Mouse (Mus musculus) bone marrow macrophage, adult 2 months (primary cell): ENCODE measurements at regions not wholly inside any gene's neighbourhood (a gene's known extent, or its start where the extent isn't known, plus 50 kb on each side); places are given as distances from the start of the nearest gene placed in this dataset.
"Not testable (repeated sequence)": the region's sequence is repeated elsewhere in the genome, so short reads cannot be mapped to it uniquely, and the experiment has no call there.

Source experiments
- H3K27ac ChIP-seq: 2 replicates; pipeline ENCODE4 v1.5.1; 2012; ENCODE audit warnings: low read depth, low read length; ENCODE audit not compliant: insufficient read depth
- H3K4me1 ChIP-seq: 2 replicates; pipeline ENCODE4 v1.6.1; 2012; ENCODE audit warnings: low read length; ENCODE audit not compliant: control insufficient read depth, insufficient read depth
- H3K4me3 ChIP-seq: 2 replicates; pipeline ENCODE4 v1.5.1; 2012; ENCODE audit warnings: mild to moderate bottlenecking, low read length, moderate library complexity; ENCODE audit not compliant: insufficient read depth

DNA sequence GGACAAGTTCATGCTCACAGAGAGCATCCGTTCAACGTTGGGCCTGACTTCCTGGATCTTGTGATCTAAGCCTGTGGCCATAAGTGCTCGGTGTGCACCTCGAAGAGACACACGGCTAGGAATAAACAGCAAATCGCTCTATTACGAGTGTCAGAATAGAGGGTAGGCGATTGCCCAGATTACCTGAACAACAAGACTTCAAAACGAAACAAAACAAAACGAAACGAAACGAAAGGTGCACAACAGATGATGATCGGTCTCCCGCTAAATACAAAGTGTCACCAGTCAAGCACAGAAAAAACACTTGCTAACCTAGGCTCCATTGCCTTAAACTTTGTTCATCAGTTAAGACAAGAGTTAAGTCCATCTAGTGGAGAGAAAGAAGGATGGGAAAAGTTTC lies 67.4 kb downstream of the Pdia4 start:
- not testable (repeated sequence) for H3K4me3 ChIP-seq, H3K4me1 ChIP-seq

DNA sequence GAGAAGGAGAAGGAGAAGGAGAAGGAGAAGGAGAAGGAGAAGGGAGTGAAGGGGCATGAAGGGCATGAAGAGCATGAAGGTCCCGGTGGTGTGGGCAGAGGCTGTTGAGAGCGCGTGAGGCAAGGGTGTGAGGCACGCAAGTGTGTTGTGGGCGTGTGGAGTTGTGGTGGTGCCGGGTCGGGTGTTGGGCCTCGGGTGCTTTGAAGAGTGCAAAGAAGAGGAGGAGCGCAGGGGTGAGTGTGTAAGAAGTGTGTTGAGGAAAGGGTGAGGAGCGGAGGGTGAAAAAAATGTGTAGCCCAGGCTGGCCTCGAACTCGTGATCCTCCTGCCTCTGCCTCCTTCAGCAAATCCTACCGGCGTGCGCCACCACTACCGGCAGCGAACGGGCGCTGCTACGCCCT lies 69.4 kb downstream of the Pdia4 start:
- H3K27ac ChIP-seq: not testable (repeated sequence)

More for the DNA sequence above, 67.4 kb downstream of the Pdia4 start:
- H3K27ac ChIP-seq: not testable (repeated sequence)

DNA sequence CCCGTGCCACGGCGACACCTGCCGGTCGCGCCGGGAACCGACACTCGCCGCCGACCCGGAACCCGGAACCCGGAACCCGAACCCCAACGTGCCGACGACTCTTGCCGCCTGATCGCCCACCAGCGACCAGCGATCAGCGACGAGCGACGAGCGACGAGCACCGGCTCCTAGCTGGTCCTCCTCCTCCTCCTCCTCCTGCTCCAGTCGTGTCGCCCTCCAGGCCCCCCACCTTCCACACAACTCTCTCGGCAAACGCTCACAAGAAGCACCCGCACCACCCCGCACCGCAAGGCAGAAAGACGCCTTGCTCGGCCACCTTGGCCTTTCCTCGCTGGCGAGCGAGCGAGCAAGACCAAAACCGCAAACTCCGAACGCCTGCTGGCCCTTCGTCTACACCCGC lies 73.0 kb downstream of the Pdia4 start:
- Histone ChIP-seq H3K27ac (peak overlapping the region; percentile 50; the same call in 1 of the 2 replicates), H3K4me3 (peak overlapping the region; percentile 62)
- not testable (repeated sequence) for H3K4me1 ChIP-seq

More for the DNA sequence above, 69.4 kb downstream of the Pdia4 start:
- H3K4me3 ChIP-seq: peak overlapping the region; percentile 13; the same call in 1 of the 2 replicates
- not testable (repeated sequence) for H3K4me1 ChIP-seq

DNA sequence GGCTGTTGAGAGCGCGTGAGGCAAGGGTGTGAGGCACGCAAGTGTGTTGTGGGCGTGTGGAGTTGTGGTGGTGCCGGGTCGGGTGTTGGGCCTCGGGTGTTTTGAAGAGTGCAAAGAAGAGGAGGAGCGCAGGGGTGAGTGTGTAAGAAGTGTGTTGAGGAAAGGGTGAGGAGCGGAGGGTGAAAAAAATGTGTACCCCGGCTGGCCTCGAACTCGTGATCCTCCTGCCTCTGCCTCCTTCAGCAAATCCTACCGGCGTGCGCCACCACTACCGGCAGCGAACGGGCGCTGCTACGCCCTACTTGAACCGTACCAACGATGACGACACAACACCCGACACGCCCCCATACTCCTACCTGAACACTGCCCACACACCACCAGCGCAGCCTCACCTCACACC lies 73.5 kb downstream of the Pdia4 start:
- H3K27ac ChIP-seq, H3K4me1 ChIP-seq, H3K4me3 ChIP-seq: not testable (repeated sequence)

DNA sequence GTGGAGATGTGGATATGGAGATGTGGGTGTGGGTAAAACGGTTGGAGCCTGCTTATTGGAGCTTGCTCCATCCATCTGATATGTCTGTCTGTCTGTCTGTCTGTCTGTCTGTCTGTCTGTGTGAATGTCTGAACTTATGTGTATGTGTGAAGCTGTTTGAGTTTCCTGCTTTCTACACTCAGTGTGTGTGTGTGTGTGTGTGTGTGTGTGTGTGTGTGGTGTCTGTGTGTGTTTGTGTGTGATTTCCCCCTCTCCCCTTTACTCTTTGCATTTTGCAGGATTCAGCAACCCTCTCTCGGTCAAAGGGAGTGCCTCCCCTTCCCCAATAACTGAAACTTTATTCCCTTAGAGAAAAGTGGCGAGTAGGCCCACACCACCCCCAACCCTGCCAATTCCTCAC lies 75.3 kb downstream of the Pdia4 start:
- not testable (repeated sequence) for H3K4me3 ChIP-seq

More for the DNA sequence above, 75.3 kb downstream of the Pdia4 start:
- not testable (repeated sequence) for H3K27ac ChIP-seq, H3K4me1 ChIP-seq
